Mouse (Mus musculus) fibroblast of lung, adult 2 months (primary cell): ENCODE results near the gene Spata16.

Source experiments
- DNase-seq: peaks from one replicate; pipeline ENCODE4 v3.0.0-alpha.2; 2011; ENCODE audit warnings: low read depth

Spata16 gene

DNA sequence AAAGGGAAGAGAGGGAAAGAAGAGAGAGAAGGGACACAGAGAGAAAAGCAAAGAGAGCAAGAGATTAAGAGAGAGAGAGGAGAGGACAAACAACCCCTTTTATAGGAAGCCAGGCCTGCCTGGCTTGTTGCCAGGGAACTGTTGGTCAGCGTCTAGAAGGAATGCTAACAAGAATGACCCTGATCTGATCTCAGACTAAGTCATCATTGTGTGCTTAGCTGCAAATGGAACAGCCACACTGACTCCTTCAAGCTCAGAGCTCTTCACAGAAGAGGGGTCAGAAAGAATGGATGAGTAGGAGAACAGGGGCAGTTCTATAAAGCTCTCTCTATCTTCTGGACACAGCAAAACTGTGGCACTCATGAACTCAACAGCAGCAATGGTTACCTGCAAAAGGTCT, 334.7 kb downstream of the Spata16 start:
- DNase-seq, result no peak

DNA sequence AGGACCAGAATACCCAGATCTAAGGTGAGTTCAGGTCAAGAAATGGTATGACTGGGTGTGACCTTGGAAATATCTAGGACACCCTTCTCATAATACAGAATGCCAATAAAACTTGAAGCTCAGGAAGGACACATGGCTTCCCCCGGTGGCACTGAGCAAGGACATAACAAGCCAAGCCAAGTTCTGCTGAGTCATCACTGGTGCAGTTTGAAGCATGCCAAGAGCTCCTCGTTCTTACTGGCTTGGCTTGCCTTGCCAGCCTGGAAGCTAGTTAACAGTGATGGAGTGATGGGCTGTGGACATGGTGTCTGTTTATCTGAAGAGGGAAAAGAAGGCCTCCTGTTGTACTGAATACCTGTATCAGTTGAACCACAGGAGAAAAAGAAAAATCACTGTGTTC, 342.2 kb downstream of the Spata16 start:
- DNase-seq, result no peak

DNA sequence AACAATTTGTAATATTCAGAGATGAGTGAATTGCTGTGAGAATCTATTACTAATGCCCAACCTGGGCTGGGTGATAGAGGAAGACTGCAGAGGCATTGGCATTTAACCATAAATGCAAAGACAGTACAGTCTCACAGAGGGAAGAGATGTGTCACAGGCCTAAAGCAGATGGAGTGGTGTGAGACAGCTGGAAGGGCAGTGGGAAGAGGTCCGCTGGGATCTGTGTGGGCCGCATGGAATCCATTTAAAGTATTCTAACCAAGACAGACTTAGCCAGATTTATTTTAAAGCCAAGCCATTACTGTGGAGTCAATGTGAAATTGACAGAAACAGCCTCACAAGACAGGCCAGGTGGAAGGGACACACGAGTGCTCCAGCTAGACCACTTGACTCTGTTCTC, 343.0 kb downstream of the Spata16 start:
- no peak for DNase-seq

DNA sequence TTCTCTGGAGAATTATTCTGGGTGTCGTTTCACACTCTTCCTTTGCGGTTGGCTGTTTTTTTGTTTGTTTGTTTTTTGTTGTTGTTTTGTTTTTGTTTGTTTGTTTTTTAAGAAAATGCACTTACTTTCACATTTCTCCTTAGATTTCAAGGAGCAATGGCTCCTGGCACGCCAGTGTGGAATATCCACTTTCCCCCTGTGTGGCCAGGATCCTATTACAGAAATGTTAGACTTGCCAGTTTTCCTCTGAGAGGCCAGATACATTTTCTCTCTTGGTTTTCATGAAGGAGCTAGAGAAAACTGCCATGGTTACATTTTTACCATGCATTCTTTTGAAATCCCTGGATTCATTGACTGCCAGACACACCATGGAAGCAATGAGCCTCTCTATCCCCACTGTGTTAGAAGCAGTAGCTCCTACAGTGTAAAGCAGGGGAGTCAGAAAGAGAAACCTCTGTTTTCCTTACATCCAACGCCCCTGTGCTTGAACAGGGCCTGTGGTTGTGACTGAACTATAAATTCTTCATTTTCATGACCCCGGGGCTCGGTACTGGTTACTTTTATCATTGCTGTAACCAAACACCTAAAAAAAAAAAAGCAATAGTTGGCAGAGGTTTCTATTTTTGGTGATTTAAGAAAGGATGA, 344.7 kb downstream of the Spata16 start:
- DNase-seq, result no peak

DNA sequence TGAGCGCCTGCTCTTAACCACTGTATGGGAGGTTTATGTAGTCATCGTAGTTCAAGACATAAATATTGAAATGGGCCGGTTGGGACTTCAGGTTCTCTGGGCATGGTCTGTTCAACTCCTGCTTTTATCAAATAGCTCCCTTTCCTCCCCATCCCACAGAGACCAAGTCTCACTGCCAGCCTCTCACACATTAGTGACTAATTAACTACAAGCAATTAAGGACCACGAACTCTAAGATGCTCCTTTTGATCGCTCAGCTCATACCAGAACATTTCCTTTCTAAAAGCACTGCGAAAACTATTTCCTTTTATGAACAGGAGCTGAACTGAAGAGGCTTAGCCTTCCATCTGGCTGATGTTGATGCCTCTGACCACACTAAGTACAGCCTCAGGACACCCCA, 346.3 kb downstream of the Spata16 start:
- DNase-seq, result no peak

DNA sequence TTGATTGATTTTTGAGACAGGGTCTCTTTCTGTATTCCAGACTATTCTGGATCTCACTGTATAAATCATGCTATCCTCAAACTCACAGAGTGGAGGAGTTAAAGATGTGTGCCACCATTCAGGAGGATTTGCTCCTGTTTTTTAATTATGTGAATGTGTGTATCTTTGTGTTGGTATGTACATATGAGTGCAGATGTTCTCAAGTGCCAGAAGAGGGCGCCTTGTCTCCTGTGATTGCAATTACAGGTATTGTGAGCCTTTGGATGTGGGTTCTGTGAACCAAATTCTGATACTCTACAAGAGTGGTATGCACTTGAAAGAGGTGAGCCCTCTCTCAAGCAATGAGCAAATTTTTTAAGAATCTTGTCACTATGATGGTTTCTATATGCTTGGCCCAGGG, 369.4 kb downstream of the Spata16 start:
- no peak for DNase-seq

DNA sequence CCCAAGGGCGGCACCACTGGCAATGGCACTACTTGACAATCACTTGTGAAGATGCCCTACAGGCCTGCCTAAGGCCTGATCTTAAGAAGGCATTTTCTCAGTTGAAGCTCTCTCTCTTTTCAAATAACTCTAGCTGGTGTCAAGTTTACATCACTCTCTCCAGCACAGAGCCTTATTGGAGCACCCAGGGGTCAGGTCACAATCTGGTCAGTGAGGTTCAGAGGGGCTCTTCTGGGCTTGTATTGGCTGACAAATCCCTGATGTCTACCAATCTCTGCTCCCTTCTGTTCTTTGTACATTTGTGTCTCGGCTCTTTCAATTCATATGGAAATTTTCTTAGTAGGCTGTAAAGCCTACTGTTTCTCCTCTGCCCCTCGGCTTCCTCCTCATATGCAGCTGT, 390.5 kb downstream of the Spata16 start:
- no peak for DNase-seq

DNA sequence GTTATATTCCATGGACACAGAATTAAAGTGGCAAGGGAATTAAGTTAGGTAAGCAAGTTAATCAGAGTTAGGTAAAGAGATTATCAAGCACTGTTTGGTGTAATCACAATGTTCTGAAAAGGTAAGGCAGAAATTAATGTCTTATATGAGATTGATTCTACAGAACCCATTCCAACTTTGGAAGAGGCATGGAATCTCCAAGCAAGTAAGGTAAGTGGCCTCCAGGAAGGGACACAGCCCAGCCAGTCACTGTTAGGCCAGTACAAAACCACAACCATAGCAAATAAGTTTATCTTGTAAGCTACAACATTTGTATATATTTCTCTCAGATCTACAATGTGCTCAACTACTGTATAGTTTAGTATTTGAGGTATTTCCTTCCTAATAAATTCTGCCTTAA, 391.1 kb downstream of the Spata16 start:
- DNase-seq, result no peak

DNA sequence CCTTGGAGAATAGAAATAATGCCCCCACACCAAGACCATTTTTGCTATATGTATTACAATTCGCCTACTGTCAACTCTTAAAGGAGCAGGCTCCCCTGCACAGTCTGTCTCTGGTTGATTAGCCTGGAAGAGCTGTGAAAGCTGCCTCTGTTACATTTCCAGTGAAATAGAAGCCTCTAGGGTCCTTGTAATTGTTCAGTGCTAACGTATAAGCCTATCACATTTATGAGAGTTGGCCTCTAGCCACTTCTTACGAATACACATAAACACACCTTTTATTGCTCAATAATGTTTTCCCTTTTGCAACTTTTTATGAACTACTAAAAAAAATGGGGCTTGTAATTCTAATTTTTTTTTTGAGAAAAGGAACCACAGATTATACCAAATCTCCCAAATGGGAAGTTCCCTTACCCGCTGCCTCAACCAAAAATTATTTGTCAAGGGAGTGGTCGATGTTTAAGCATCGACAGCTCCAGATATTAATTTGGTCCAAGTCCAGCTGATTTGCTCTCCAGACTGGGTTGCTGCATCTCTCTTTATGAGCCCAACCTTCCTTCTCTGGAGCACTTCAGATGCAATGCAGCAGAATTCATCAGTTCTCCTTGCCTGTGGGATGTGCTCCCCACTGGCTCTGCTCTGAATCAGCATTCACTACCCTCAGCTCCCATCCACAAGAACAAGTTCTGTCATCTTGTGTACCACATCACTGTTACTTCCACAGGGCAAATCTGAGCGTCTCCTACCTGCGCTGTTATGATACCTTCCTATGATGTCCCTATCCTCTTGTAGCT, 392.8 kb downstream of the Spata16 start:
- DNase-seq, result no peak
